14 mouse cellular contexts compared by ENCODE assay signal in genomic region chr2:126499730-126500129, GRCm38 (mm10). TPM values are rescaled to one million over a fixed set of nuclear protein-coding genes. Genes with fewer than 3 reads are reported as not detected.
DNase-seq lines count a peak whose midpoint lies in the region; ATAC-seq and TF ChIP-seq lines count a peak whose summit lies in the region.
"Had no signal": no experiment of that assay in that cellular context is flagged by ENCODE, and none has a peak within 500 bp of the region (broad histone marks: within the 10 kb centered on the region; RNA-seq: fewer than 3 reads in every experiment).

No protein-coding gene starts in this region.

- TF ChIP-seq EP300 in lung, postnatal 0 days (IDR thresholded peaks at IDR 0.05), result no peak

- no peak overlapping the region for H3K4me2 ChIP-seq in lung, postnatal 0 days (replicated peaks; ENCODE audit: low read depth, low read length)
- no peak overlapping the region for H3K4me2 ChIP-seq in midbrain, embryonic 15.5 days
- no peak overlapping the region for H3K4me2 ChIP-seq in forebrain, embryonic 14.5 days (ENCODE audit: low read length)
- H3K4me2 ChIP-seq: forebrain, embryonic 15.5 days; hindbrain, embryonic 13.5 days; midbrain, embryonic 13.5 days had no signal

- 59% methylated on average over 8 of the region's 8 CpGs for WGBS in lung, postnatal 0 days
- 82% methylated on average over 8 of the region's 8 CpGs for WGBS in midbrain, embryonic 15.5 days
- WGBS in forebrain, embryonic 14.5 days, result 72% methylated on average over 8 of the region's 8 CpGs

- H3K27ac ChIP-seq in lung, postnatal 0 days (ENCODE audit: low read length), result no peak overlapping the region
- no peak overlapping the region for H3K27ac ChIP-seq in midbrain, embryonic 15.5 days
- H3K27ac ChIP-seq in forebrain, embryonic 14.5 days (ENCODE audit: low read depth, low read length), result no peak overlapping the region
- H3K27ac ChIP-seq: forebrain, embryonic 15.5 days; hindbrain, embryonic 13.5 days; midbrain, embryonic 13.5 days had no signal

- peak; percentile 21 for DNase-seq in lung, postnatal 0 days (ENCODE audit: low spot score)
- DNase-seq in lung, postnatal 14 days, result no peak
- DNase-seq in ovary, adult 18-20 months (ENCODE audit: low spot score), result no peak
- DNase-seq in forebrain, embryonic 14.5 days (ENCODE audit: low spot score), result no peak
- DNase-seq: kidney, postnatal 36 days had no signal

- peak; percentile 32; the same call in 1 of the 2 replicates for ATAC-seq in lung, postnatal 0 days
- peak; percentile 69 for ATAC-seq in common myeloid progenitor, adult 5-6 weeks (replicated peaks; ENCODE audit: low read depth, poor library complexity, severe bottlenecking)
- peak; percentile 77 for ATAC-seq in megakaryocyte progenitor cell, adult 5-6 weeks (replicated peaks; ENCODE audit: poor library complexity)
- ATAC-seq in midbrain, embryonic 15.5 days (replicated peaks), result no peak
- ATAC-seq in forebrain, embryonic 14.5 days, result no peak
- ATAC-seq: forebrain, embryonic 15.5 days; midbrain, embryonic 13.5 days; Patski had no signal

- H3K9me3 ChIP-seq in lung, postnatal 0 days (ENCODE audit: low read length), result no peaks in the 10 kb centered on the region
- H3K9me3 ChIP-seq in midbrain, embryonic 15.5 days, result no peaks in the 10 kb centered on the region
- no peaks in the 10 kb centered on the region for H3K9me3 ChIP-seq in forebrain, embryonic 14.5 days (replicated peaks; ENCODE audit: control insufficient read depth, low read length)
- H3K9me3 ChIP-seq: forebrain, embryonic 15.5 days; hindbrain, embryonic 13.5 days; midbrain, embryonic 13.5 days had no signal

- H3K9ac ChIP-seq in lung, postnatal 0 days (replicated peaks; ENCODE audit: low read depth), result no peak overlapping the region
- no peak overlapping the region for H3K9ac ChIP-seq in midbrain, embryonic 15.5 days
- H3K9ac ChIP-seq in forebrain, embryonic 14.5 days (ENCODE audit: low read length), result no peak overlapping the region
- H3K9ac ChIP-seq: forebrain, embryonic 15.5 days; hindbrain, embryonic 13.5 days; midbrain, embryonic 13.5 days had no signal

- no peak for TF ChIP-seq CTCF in lung, postnatal 0 days (IDR thresholded peaks at IDR 0.05)

- H3K36me3 ChIP-seq in lung, postnatal 0 days (ENCODE audit: insufficient read depth, low read length), result no peaks in the 10 kb centered on the region
- no peaks in the 10 kb centered on the region for H3K36me3 ChIP-seq in midbrain, embryonic 15.5 days (replicated peaks)
- no peaks in the 10 kb centered on the region for H3K36me3 ChIP-seq in forebrain, embryonic 14.5 days (ENCODE audit: control insufficient read depth, insufficient read depth, low read length)
- H3K36me3 ChIP-seq: forebrain, embryonic 15.5 days; hindbrain, embryonic 13.5 days; midbrain, embryonic 13.5 days had no signal

- H3K4me3 ChIP-seq in lung, postnatal 0 days (ENCODE audit: low read depth, low read length), result no peak overlapping the region
- no peak overlapping the region for H3K4me3 ChIP-seq in midbrain, embryonic 15.5 days
- H3K4me3 ChIP-seq in forebrain, embryonic 14.5 days (ENCODE audit: low read depth, low read length), result no peak overlapping the region
- H3K4me3 ChIP-seq: forebrain, embryonic 15.5 days; hindbrain, embryonic 13.5 days; midbrain, embryonic 13.5 days had no signal

- no peaks in the 10 kb centered on the region for H3K4me1 ChIP-seq in lung, postnatal 0 days (ENCODE audit: insufficient read depth, low read depth, low read length)
- no peaks in the 10 kb centered on the region for H3K4me1 ChIP-seq in midbrain, embryonic 15.5 days
- no peaks in the 10 kb centered on the region for H3K4me1 ChIP-seq in forebrain, embryonic 14.5 days (ENCODE audit: control insufficient read depth, insufficient read depth, low read length)
- H3K4me1 ChIP-seq: forebrain, embryonic 15.5 days; hindbrain, embryonic 13.5 days had no signal

- H3K27me3 ChIP-seq in lung, postnatal 0 days (replicated peaks; ENCODE audit: insufficient read depth, low read length), result no peaks in the 10 kb centered on the region
- H3K27me3 ChIP-seq in midbrain, embryonic 15.5 days (replicated peaks), result no peaks in the 10 kb centered on the region
- no peaks in the 10 kb centered on the region for H3K27me3 ChIP-seq in forebrain, embryonic 14.5 days (replicated peaks; ENCODE audit: control insufficient read depth, insufficient read depth, low read length)
- H3K27me3 ChIP-seq: forebrain, embryonic 15.5 days; midbrain, embryonic 13.5 days had no signal

RNA-seq across cellular contexts. Expression of gene Atp8b4, which starts 0.7 kb away (rescaled TPM):
- polyA plus RNA-seq in lung, postnatal 0 days (2015; fragmentation: Nextera tagmentation; extraction: Ambion mirVana), result 1.4 and 1.7 TPM in 2 replicates
- 78.1 and 85.9 TPM in 2 replicates for total RNA-seq in common myeloid progenitor, adult 5-6 weeks (2017)
- 276 and 297 TPM in 2 replicates for total RNA-seq in megakaryocyte progenitor cell, adult 5-6 weeks (2015)
- total RNA-seq in megakaryocyte progenitor cell, adult 5-6 weeks (2017), result 305 and 319 TPM in 2 replicates
- polyA plus RNA-seq in midbrain, embryonic 15.5 days (2015; fragmentation: Nextera tagmentation; extraction: Ambion mirVana), result 0.10 and 0.25 TPM in 2 replicates
- 0.06 TPM in 1 of 2 replicates, not detected in the other for polyA plus RNA-seq in forebrain, embryonic 14.5 days (2014; fragmentation: Nextera tagmentation; extraction: Ambion mirVana)
- polyA plus RNA-seq: cortical plate, adult 2 months; midbrain, embryonic 13.5 days had no signal

RNA-seq across cellular contexts. Expression of gene Slc27a2, which starts 52.5 kb away (rescaled TPM):
- 1.0 and 1.2 TPM in 2 replicates for polyA plus RNA-seq in lung, postnatal 0 days (2015; fragmentation: Nextera tagmentation; extraction: Ambion mirVana)
- total RNA-seq in common myeloid progenitor, adult 5-6 weeks (2017), result 0.55 and 0.68 TPM in 2 replicates
- 0.10 TPM in 1 of 2 replicates, not detected in the other for total RNA-seq in megakaryocyte progenitor cell, adult 5-6 weeks (2015)
- total RNA-seq in megakaryocyte progenitor cell, adult 5-6 weeks (2017), result 0.04 and 0.54 TPM in 2 replicates
- polyA plus RNA-seq in midbrain, embryonic 15.5 days (2015; fragmentation: Nextera tagmentation; extraction: Ambion mirVana), result 12.7 and 13.0 TPM in 2 replicates
- 3.7 and 5.3 TPM in 2 replicates for polyA plus RNA-seq in forebrain, embryonic 14.5 days (2014; fragmentation: Nextera tagmentation; extraction: Ambion mirVana)
- polyA plus RNA-seq: limb, embryonic 11.5 days; Patski had no signal

Comparison
In these comparisons a context has a peak if more than half of its experiments do, and no peak if none do; other contexts are left out.
1. ATAC-seq: peak in lung, postnatal 0 days (single experiment), common myeloid progenitor, adult 5-6 weeks (single experiment) and megakaryocyte progenitor cell, adult 5-6 weeks (single experiment); none in midbrain, embryonic 15.5 days (single experiment) and forebrain, embryonic 14.5 days (single experiment).